Mouse (Mus musculus): ENCODE data around the gene Thsd7b. TPM values are rescaled to one million over a fixed set of nuclear protein-coding genes. Genes with fewer than 3 reads are reported as not detected.

Gene Thsd7b
- total RNA-seq (2021): under 1 TPM; 0.07 to 0.28 TPM
- long read RNA-seq, experiment 1: 0 reads
- long read RNA-seq, experiment 2: 0 reads

DNA sequence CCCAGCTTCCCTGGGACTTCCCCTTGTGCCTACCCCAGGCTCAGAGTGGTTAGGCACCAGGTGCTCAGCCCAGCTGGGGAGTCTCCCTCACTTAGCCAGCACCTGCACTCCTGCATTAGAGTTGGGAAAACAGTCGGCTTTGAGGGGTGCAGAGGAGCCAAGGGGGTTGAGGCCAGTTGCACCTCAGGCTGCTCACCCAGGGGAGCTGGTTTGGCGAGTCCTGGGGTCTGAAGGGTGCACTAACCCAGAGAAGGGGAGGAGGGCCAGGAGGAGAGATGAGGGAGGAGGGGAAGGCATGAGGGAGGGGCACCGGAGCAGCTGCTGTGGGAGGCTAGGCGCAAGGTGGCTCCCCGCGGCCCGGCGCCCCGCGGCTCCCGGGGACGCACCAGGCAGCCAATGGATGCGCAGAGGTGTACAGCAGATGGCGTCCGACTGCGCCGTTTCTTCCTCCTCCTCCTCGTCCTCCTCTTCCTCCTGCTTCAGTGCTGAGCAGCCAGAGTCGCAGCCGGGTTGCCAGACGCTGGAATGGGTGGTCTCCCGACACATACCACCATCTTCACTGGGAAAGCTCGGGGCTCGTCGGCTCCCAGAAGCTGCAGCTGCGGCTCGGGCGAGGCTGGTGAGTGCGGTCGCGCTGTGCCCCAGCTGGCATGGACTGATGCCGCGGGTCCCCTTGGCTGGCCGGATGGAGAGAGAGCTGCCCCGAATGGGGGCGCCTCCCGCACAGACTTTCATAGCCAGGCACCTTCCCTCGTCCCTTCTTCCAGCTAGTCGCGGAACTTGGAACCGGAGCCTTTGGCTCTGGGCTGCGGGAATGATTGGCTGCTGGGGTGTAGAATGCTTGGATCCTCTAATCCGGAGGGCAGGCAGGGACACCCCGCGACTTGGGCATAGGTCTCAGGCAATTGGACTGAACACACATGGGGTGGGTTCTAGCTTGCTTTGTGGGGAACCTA is at the start of gene Thsd7b:
Gene Thsd7b (plus strand): TSS at position 321 of the 956 bp plus-strand sequence.
- no peak for DNase-seq

- peak in 1 of 2 experiments; percentile 16 for DNase-seq
Measured at GRCm38 (mm10) chr1:129244292-129244691, 28.8 kb upstream of the Thsd7b start.

DNA sequence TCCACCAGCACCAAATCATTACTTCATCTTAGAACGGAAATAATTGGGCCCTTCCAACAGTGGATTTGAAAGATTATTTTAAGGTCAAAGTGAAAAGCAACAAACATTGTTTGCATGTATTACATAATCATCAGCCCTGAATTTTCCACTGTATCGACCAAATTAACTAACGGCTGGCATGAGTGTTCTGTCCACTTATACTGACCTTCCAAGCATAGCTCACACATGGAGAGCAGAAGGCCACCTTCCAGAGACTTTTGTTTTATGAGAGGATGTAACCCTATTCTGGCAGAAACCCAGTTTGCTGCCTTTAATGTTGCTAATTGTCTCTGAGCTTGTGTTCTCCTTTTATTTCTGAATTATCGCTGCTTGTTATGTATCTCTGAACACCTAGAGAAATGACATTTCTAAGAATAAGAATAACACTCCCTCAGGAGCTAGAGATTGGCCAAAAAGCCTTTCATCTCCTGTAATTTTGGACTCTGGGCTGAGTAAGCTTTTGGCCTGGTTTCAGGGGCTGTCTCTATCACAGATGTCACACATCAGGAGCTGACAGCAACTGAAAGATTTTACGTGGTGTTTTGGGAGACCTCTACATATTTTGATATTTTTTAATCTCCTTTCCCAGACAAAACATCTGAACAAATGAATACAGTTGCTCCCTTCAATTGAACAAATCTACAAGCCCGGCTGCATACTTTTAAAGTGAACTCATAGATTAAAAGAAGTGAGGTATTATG is 22.2 kb upstream of the Thsd7b start:
- peak; percentile 35 to 46 for DNase-seq

DNA sequence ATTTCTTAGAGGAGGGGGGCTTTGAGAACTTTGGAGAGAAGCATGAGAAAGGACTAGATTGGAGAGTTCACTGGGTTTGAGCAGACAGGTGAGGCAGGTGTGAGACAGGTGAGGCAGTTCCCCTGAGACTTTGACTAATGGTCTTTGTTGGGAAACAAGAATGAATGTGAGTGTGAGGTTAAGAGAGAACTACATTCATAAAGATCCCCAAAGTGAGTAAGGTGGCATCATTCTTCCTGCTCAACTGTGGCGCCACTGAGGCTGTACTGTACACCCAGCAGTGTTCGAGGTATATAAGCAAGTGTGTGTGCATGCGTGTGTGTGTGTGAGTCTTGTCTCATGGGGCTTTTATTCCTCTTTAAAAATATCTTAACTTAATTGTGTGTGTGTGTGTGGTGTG is 6.4 kb upstream of the Thsd7b start:
- DNase-seq: no peak

DNA sequence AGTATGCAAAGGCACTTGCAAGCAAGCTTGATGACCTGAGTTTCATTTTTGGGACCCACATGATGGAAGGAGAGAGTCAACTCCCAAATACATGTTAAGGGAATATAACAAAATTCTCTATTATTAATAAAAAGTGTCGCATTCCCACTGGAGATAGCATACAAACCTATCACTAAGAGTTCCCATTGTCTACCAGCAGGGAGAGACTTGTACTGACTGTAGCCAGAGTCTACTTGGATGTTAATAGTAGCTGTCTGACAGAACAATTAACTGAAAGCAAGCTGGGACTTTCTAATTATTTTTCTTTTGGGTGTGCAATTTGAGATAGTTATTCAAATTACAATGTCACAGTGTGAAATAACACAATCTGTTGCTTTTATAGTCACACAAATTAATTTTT is 31.1 kb downstream of the Thsd7b start:
- DNase-seq: no peak

DNA sequence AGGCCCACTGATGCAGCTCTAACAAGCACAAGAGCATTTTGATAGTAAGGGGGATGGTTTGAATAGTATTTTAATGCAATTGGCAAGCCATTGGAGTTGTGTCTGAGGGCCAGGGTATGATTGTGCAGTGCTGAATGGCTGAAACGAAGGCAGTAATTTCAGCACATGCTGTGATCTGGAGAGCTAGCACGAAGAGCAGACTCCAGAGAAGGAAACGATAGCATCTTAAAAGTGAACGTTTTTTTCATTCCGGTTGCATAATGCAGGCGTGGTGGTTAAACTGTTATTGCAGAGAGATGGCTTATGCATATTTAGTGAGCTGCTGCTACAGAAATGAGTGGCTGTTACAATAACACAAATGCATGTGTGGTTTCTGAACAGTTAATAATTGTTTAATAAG is 51.3 kb downstream of the Thsd7b start:
- no peak for DNase-seq

DNA sequence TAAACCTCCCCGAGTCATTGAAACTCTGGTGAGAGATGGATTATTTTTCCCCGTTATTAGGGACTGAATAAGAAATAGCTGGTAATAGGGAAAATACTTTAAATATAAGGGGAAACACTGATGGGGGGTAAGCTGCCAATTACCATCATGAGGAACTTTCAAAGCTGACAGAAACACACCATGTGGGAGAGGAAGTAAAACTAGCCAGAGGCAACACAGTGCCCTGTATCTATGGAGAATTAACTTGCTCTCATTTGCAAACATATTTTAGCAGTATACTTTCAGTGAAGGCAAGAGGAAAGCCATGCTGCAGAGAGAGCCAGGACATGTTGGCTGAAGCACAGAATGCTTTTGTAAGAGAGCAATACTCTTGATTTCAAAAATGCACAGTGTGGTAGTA is 51.7 kb downstream of the Thsd7b start:
- no peak for DNase-seq

DNA sequence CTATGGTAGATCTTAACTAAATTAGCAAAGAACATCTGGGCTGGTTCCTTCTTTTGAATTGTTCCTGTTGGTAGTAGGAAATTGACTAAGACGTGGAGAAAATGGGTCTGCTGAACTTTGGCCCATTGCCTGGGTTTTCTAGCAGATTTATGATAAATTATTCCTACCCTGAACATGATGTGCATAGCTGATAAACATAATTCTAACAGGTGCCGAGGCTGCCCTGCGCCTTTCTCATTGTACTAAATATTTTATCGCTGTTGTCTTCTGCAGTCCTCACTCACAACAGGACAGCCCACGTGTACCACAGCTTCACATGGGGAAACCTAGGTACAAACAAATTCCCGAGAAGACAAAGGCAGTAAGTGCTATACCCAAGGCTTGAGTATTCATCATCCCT is 83.5 kb downstream of the Thsd7b start:
- DNase-seq: no peak

DNA sequence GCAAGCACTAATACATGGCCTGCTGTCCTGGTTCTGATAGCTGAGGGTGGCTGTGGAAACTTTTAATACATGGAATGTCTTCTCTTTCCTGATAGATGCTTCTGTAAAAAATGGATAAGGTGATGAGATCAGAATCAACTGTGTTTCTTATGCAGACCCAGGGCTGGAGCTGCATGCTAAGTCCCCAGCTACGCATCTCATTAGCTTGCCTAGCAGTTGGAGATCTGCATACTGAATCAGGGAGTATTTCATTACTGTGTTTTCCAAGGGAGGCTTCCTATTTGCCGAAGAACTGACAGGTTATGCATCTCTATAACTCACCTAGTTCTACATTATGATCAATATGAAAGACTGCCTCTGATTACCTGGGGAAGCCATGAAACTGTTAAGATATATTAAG is 84.3 kb downstream of the Thsd7b start:
- no peak for DNase-seq

DNA sequence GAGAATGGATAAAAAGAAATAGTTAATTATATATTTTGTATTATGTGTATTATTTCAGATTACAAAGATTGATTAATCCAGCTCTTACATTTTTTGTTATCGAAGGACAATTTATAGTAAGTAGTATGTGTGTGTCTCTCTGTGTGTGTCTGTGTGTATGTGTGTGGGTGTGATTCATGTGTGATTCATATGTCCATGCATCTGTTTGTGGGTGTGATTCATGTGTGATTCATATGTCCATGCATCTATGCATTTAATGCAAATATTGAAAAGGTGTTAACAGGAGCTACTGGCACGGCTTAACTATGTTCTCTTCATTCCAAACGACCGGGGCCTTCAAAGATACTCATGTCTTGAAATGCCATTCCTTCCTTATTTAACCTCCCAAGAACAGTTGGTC is 90.3 kb downstream of the Thsd7b start:
- DNase-seq: no peak

GRCm38 (mm10) chr1:129364828-129365227 is 91.7 kb downstream of the Thsd7b start:
- DNase-seq: no peak

- no peak for DNase-seq
Measured at GRCm38 (mm10) chr1:129365590-129365989, 92.5 kb downstream of the Thsd7b start.

- no peak for DNase-seq
Measured at GRCm38 (mm10) chr1:129386479-129386878, 113.4 kb downstream of the Thsd7b start.

DNA sequence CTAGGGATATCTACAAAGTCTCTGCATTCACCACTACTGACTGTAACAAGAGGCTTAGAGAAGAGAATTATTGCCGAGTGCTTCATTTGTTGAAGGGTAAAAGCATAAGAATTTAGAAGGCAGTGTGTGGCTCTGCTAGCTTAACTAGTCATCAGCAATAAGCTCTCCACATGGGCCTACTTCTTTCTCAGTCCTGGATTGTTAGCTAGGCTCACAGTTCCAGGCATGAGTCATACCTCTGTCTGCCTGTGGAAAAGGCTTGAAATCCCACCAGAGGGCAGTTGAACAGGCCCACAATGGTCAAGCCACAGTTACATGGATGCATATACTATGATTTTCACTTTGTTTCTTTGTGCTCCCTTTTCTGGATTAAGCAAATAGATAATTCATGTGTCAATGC is 138.5 kb downstream of the Thsd7b start:
- no peak for DNase-seq

DNA sequence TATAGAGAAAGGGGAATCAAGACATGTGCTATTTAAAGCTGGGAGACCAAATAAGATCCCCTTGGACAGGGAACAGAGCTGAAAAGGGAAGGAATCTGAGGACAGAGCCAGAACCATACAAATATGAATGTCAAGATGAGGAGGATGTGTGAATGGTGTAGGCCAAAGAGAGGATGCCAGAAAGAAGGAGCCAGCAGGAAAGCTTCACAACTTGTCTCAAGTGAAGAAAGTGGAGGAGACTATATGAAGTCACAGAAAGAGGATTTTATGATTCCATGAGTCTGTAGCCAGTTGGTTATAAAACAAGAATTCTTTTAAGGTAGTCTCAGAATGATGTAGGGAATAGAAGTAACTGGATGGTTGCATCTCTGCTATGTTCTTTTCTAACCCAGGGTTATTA is 148.5 kb downstream of the Thsd7b start:
- no peak for DNase-seq

GRCm38 (mm10) chr1:129464414-129464813 is 191.3 kb downstream of the Thsd7b start:
- no peak for DNase-seq

DNA sequence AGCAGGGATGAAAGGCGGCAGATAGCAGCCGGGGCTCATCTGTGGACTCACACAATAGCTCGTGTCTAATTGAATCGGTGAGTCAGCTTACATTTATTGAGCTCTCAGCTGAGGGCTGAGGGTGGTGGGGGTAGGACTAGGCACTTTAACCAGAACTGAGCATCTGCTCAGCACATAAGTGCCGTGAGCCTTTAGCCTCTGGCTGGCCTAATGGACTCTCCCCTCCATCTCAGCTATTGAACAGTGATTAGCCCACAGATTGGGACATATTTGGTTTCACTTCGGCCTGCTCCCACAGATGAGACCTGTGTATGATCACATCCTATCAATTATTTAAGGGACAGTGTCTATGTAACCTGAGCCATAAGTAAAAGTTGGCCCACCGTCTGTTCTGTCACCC is 200.4 kb downstream of the Thsd7b start:
- no peak for DNase-seq

DNA sequence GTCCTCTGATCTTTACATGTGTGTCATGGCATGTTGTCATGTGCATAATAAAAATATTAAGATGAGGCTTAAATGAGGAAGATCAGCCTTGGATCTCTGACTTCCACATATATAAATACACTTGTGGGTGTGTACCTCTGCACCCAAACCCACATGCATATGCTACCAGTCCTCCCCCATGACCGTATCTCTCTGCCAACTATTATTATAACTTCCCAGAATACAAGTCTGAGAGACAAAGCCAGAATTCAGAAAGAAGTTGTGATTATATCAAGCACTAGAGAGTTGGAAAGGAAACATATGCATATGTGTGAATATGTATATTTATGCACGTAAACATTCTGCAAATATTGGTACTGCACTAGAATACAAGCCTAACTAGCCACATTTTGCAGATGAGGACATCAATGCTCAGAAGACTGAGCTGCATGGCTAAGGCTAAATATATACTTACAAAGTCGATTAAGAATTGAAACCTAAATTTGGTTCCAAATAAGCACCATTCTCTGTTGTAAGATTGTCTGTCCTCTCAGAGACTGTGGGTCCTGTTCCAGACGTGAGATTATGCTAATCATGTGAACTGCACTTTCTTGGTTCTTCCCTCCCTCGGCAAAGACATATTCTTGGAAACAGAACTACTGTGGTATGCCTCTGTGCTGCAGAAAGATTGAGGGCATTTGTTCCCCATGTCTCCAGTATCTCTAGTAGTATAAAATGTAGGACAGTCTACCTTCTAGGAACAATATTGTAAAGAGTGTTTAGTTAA is 211.3 kb downstream of the Thsd7b start:
- no peak for DNase-seq

DNA sequence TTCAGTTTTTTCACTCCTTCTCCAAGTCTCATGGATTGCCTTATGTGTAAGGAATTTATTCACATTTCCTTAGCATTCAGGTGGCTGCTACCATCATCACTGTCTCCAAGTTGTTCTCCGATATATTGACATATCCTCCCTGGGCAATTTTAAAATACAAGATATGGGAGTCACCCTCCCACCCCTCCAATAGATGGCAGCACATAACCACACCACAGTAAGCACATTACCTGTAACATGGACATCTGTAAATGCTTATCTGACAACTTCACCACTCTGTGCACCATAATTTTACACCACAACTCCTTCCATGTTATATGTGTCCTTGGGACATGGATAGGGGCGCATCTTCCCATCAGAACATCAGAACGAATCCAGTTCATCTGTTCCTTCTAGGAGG is 218.0 kb downstream of the Thsd7b start:
- DNase-seq: peak in 1 of 2 experiments; percentile 12

DNA sequence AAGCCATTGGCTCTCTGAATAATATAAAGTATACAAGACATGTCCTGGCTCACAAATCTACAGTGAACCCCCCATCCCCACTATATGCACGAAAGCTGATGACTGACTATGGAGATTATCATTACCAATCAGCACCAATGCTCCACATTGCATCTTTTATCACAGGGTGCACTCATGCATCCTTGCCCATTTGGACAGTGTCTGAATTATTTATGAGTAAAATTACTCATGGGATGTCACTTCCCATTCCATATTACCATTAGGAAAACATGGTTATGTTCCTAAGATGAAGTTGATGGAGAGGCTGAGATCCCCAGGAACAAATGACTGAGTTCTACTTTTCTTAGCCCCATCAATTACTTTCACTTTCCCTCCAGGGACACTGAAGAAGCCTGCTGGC is 220.8 kb downstream of the Thsd7b start:
- no peak for DNase-seq

DNA sequence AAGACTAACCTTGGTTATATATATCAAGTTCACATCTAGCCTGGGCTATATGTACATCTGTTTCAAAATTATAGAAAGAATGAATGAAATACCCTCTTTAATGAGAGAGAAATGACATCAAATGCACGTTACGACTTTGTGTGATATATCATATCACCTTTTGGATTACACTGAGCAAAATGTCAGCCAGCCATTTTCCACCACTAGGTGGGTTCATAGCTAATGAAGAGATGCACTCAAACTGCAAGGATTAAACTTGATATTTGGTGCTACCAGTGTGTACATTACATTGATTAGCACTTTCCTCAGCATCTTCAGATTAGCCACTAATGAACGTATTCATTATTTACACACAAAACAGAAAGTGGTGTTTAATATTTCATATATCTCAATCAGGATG is 228.6 kb downstream of the Thsd7b start:
- DNase-seq: no peak

- no peak for DNase-seq
Measured at GRCm38 (mm10) chr1:129516379-129516778, 243.3 kb downstream of the Thsd7b start.

- no peak for DNase-seq
Measured at GRCm38 (mm10) chr1:129519751-129520150, 246.6 kb downstream of the Thsd7b start.
